Mouse (Mus musculus) lung, embryonic 15.5 days (tissue): Measurements from ENCODE around the gene 1700029I15Rik. TPM values are rescaled to one million over a fixed set of nuclear protein-coding genes. Genes with fewer than 3 reads are reported as not detected.

Experiments
- ATAC-seq: fragments of 200-750 bp; cut with Nextera tagmentation; 2 replicates; pipeline ENCODE4 v1.8.0; 2017; ENCODE audit warnings: moderate number of reproducible peaks, borderline replicate concordance; ENCODE audit not compliant: low FRiP score, low TSS enrichment; ENCODE audit errors: extremely low read depth
- H3K27ac ChIP-seq: fragments of 300-500 bp; sonication (generic); 2 replicates; pipeline ENCODE4 v1.5.1; 2015; ENCODE audit warnings: moderate library complexity, mild to moderate bottlenecking, inconsistent platforms
- H3K27me3 ChIP-seq: fragments of 300-500 bp; sonication (generic); 2 replicates; pipeline ENCODE4 v1.6.1; 2015; ENCODE audit warnings: inconsistent platforms
- H3K36me3 ChIP-seq: fragments of 300-500 bp; sonication (generic); 2 replicates; pipeline ENCODE4 v1.6.1; 2015; ENCODE audit warnings: inconsistent platforms
- H3K4me1 ChIP-seq: fragments of 300-500 bp; sonication (generic); 2 replicates; pipeline ENCODE4 v1.6.1; 2015; ENCODE audit warnings: inconsistent platforms
- H3K4me2 ChIP-seq: fragments of 300-500 bp; sonication (generic); 2 replicates; pipeline ENCODE4 v1.6.1; 2015; ENCODE audit warnings: inconsistent platforms, mild to moderate bottlenecking, moderate library complexity
- H3K4me3 ChIP-seq: fragments of 300-500 bp; sonication (generic); 2 replicates; pipeline ENCODE4 v1.5.1; 2015; ENCODE audit warnings: mild to moderate bottlenecking, inconsistent platforms
- H3K9ac ChIP-seq: fragments of 300-500 bp; sonication (generic); 2 replicates; pipeline ENCODE4 v1.6.1; 2015; ENCODE audit warnings: inconsistent platforms
- H3K9me3 ChIP-seq: fragments of 300-500 bp; sonication (generic); 2 replicates; pipeline ENCODE4 v1.6.1; 2016; ENCODE audit warnings: inconsistent platforms
- WGBS: fragments of 180-500 bp; shearing (Covaris S2); methylation state at CpG from one replicate; pipeline ENCODE4 v1.1.7; 2015; 5-methylcytosine and 5-hydroxymethylcytosine counted together
- polyA plus RNA-seq: library from polyadenylated mRNA; unstranded; fragments of >200 nt; fragmentation: Nextera tagmentation; extraction: Ambion mirVana; gene quantifications from 2 replicates; pipeline ENCODE4 v1.2.1, GENCODE M21; 2015

The 1700029I15Rik gene
- 2.5 and 3.0 TPM in 2 replicates for polyA plus RNA-seq

GRCm38 (mm10) chr2:92381901-92382588 is at the start of gene 1700029I15Rik:
TSS of gene 1700029I15Rik (plus strand) at chr2:92382538.
- Histone ChIP-seq H3K9me3 (no peaks in the 10 kb centered on the region), H3K4me1 (no peaks in the 10 kb centered on the region), H3K27me3 (no peaks in the 10 kb centered on the region), H3K27ac (no peak within 1 kb of the TSS), H3K36me3 (peaks cover 52% of the 10 kb centered on the region), H3K9ac (no peak within 1 kb of the TSS), H3K4me3 (no peak within 1 kb of the TSS), H3K4me2 (no peak within 1 kb of the TSS)
- WGBS, result 77% methylated on average over 5 of the region's 5 CpGs
- ATAC-seq, result no peak

GRCm38 (mm10) chr2:92342418-92342817 is 39.9 kb upstream of the 1700029I15Rik start:
- Histone ChIP-seq H3K9ac (no peak overlapping the region), H3K4me3 (no peak overlapping the region), H3K4me1 (no peaks in the 10 kb centered on the region), H3K9me3 (no peaks in the 10 kb centered on the region), H3K27me3 (no peaks in the 10 kb centered on the region), H3K36me3 (peaks cover 27% of the 10 kb centered on the region), H3K4me2 (no peak overlapping the region), H3K27ac (no peak overlapping the region)
- no peak for ATAC-seq

- H3K4me1 ChIP-seq, result no peaks in the 10 kb centered on the region
- H3K36me3 ChIP-seq, result peaks cover 56% of the 10 kb centered on the region
- no peak overlapping the region for H3K27ac ChIP-seq
- WGBS, result 85% methylated on average over 2 of the region's 2 CpGs
- H3K9ac ChIP-seq, result no peak overlapping the region
- H3K4me3 ChIP-seq, result no peak overlapping the region
- H3K27me3 ChIP-seq, result no peaks in the 10 kb centered on the region
- H3K4me2 ChIP-seq, result no peak overlapping the region
- ATAC-seq, result no peak
- H3K9me3 ChIP-seq, result no peaks in the 10 kb centered on the region
These were observed 35.1 kb upstream of the 1700029I15Rik start for GRCm38 (mm10) chr2:92347191-92347590.

- H3K4me3 ChIP-seq, result no peak overlapping the region
- no peak overlapping the region for H3K27ac ChIP-seq
- no peaks in the 10 kb centered on the region for H3K9me3 ChIP-seq
- H3K9ac ChIP-seq, result no peak overlapping the region
- peaks cover 56% of the 10 kb centered on the region for H3K36me3 ChIP-seq
- no peaks in the 10 kb centered on the region for H3K27me3 ChIP-seq
- no peak overlapping the region for H3K4me2 ChIP-seq
- ATAC-seq, result no peak
- H3K4me1 ChIP-seq, result no peaks in the 10 kb centered on the region
- 54% methylated on average over 6 of the region's 6 CpGs for WGBS
These were observed 32.5 kb upstream of the 1700029I15Rik start for GRCm38 (mm10) chr2:92349589-92350425.

GRCm38 (mm10) chr2:92350686-92351085 is 31.7 kb upstream of the 1700029I15Rik start:
- ATAC-seq, result no peak
- Histone ChIP-seq H3K27me3 (no peaks in the 10 kb centered on the region), H3K36me3 (peaks cover 49% of the 10 kb centered on the region), H3K27ac (no peak overlapping the region), H3K4me2 (no peak overlapping the region), H3K4me1 (no peaks in the 10 kb centered on the region), H3K9ac (no peak overlapping the region), H3K4me3 (no peak overlapping the region), H3K9me3 (no peaks in the 10 kb centered on the region)
- WGBS, result 56% methylated on average over 5 of the region's 5 CpGs

GRCm38 (mm10) chr2:92353402-92353801 is 28.9 kb upstream of the 1700029I15Rik start:
- no peak for ATAC-seq
- no peaks in the 10 kb centered on the region for H3K9me3 ChIP-seq
- no peak overlapping the region for H3K27ac ChIP-seq
- no peaks in the 10 kb centered on the region for H3K4me1 ChIP-seq
- 73% methylated on average over 5 of the region's 5 CpGs for WGBS
- no peak overlapping the region for H3K9ac ChIP-seq
- no peak overlapping the region for H3K4me3 ChIP-seq
- peaks cover 56% of the 10 kb centered on the region for H3K36me3 ChIP-seq
- no peaks in the 10 kb centered on the region for H3K27me3 ChIP-seq
- no peak overlapping the region for H3K4me2 ChIP-seq

GRCm38 (mm10) chr2:92354224-92354623 is 28.1 kb upstream of the 1700029I15Rik start:
- Histone ChIP-seq H3K4me1 (no peaks in the 10 kb centered on the region), H3K9ac (no peak overlapping the region), H3K27me3 (no peaks in the 10 kb centered on the region), H3K36me3 (peaks cover 56% of the 10 kb centered on the region), H3K4me3 (no peak overlapping the region), H3K4me2 (no peak overlapping the region), H3K9me3 (no peaks in the 10 kb centered on the region), H3K27ac (no peak overlapping the region)
- no peak for ATAC-seq
- 48% methylated on average over 6 of the region's 6 CpGs for WGBS

GRCm38 (mm10) chr2:92359301-92359700 is 23.0 kb upstream of the 1700029I15Rik start:
- no peak overlapping the region for H3K4me2 ChIP-seq
- 64% methylated on average over 2 of the region's 2 CpGs for WGBS
- peaks cover 56% of the 10 kb centered on the region for H3K36me3 ChIP-seq
- no peaks in the 10 kb centered on the region for H3K27me3 ChIP-seq
- no peak for ATAC-seq
- H3K9ac ChIP-seq, result no peak overlapping the region
- no peak overlapping the region for H3K27ac ChIP-seq
- H3K9me3 ChIP-seq, result no peaks in the 10 kb centered on the region
- H3K4me1 ChIP-seq, result peaks cover 3% of the 10 kb centered on the region; the same call in 1 of the 2 replicates
- no peak overlapping the region for H3K4me3 ChIP-seq

- peaks cover 3% of the 10 kb centered on the region; the same call in 1 of the 2 replicates for H3K4me1 ChIP-seq
- no peaks in the 10 kb centered on the region for H3K27me3 ChIP-seq
- no peak overlapping the region for H3K4me2 ChIP-seq
- H3K36me3 ChIP-seq, result peaks cover 56% of the 10 kb centered on the region
- no peak overlapping the region for H3K9ac ChIP-seq
- 72% methylated on average over 25 of the region's 25 CpGs for WGBS
- ATAC-seq, result no peak
- H3K9me3 ChIP-seq, result no peaks in the 10 kb centered on the region
- H3K27ac ChIP-seq, result no peak overlapping the region
- H3K4me3 ChIP-seq, result no peak overlapping the region
These were observed 22.0 kb upstream of the 1700029I15Rik start for GRCm38 (mm10) chr2:92360186-92360823.

- Histone ChIP-seq H3K4me2 (no peak overlapping the region), H3K4me3 (no peak overlapping the region), H3K27ac (no peak overlapping the region), H3K9ac (no peak overlapping the region), H3K9me3 (no peaks in the 10 kb centered on the region), H3K4me1 (peaks cover 3% of the 10 kb centered on the region; the same call in 1 of the 2 replicates), H3K36me3 (peaks cover 56% of the 10 kb centered on the region), H3K27me3 (no peaks in the 10 kb centered on the region)
- ATAC-seq, result no peak
- 30% methylated on average over 12 of the region's 12 CpGs for WGBS
These were observed 21.4 kb upstream of the 1700029I15Rik start for GRCm38 (mm10) chr2:92360893-92361292.

GRCm38 (mm10) chr2:92361795-92362194 is 20.5 kb upstream of the 1700029I15Rik start:
- no peaks in the 10 kb centered on the region for H3K27me3 ChIP-seq
- 84% methylated on average over 8 of the region's 8 CpGs for WGBS
- peaks cover 3% of the 10 kb centered on the region; the same call in 1 of the 2 replicates for H3K4me1 ChIP-seq
- no peak overlapping the region for H3K4me2 ChIP-seq
- H3K9ac ChIP-seq, result no peak overlapping the region
- H3K4me3 ChIP-seq, result no peak overlapping the region
- H3K27ac ChIP-seq, result no peak overlapping the region
- peaks cover 53% of the 10 kb centered on the region for H3K36me3 ChIP-seq
- no peak for ATAC-seq
- H3K9me3 ChIP-seq, result no peaks in the 10 kb centered on the region
